ENCODE assay signal across 8 mouse cellular contexts in genomic region chr9:31212500-31213008, GRCm38 (mm10). TPM values are rescaled to one million over a fixed set of nuclear protein-coding genes. Genes with fewer than 3 reads are reported as not detected.
DNase-seq lines count a peak whose midpoint lies in the region; ATAC-seq and TF ChIP-seq lines count a peak whose summit lies in the region.

No protein-coding gene starts in this region.

- no peaks in the 10 kb centered on the region for H3K36me3 ChIP-seq in heart, embryonic 13.5 days
- no peaks in the 10 kb centered on the region for H3K36me3 ChIP-seq in ES-Bruce4 (ENCODE audit: control insufficient read depth, insufficient read depth, low read length, poor library complexity, severe bottlenecking)
- H3K36me3 ChIP-seq in hindbrain, embryonic 15.5 days, result no peaks in the 10 kb centered on the region
- no peaks in the 10 kb centered on the region for H3K36me3 ChIP-seq in liver, postnatal 0 days (replicated peaks; ENCODE audit: insufficient read depth, low read length)

- peak overlapping the region; percentile 82 for H3K27ac ChIP-seq in heart, embryonic 13.5 days (replicated peaks)
- peak overlapping the region; percentile 10; the same call in 1 of the 2 replicates for H3K27ac ChIP-seq in ES-Bruce4 (ENCODE audit: insufficient read depth, low read length)
- H3K27ac ChIP-seq in hindbrain, embryonic 15.5 days (replicated peaks), result peak overlapping the region; percentile 89
- peak overlapping the region; percentile 46; the same call in 1 of the 2 replicates for H3K27ac ChIP-seq in liver, postnatal 0 days (ENCODE audit: low read depth)

- no peaks in the 10 kb centered on the region for H3K27me3 ChIP-seq in heart, embryonic 13.5 days (replicated peaks)
- H3K27me3 ChIP-seq in ES-Bruce4 (ENCODE audit: control insufficient read depth, insufficient read depth, low read length, poor library complexity, severe bottlenecking), result no peaks in the 10 kb centered on the region
- no peaks in the 10 kb centered on the region for H3K27me3 ChIP-seq in hindbrain, embryonic 15.5 days
- H3K27me3 ChIP-seq in liver, postnatal 0 days (ENCODE audit: insufficient read depth, low read length), result no peaks in the 10 kb centered on the region

- DNase-seq in heart, postnatal 4 days, result no peak
- DNase-seq in cerebellum, postnatal 14 days, result peak; percentile 41 to 42
- DNase-seq in liver, postnatal 0 days, result no peak
- DNase-seq in T-cell, adult 2 months (ENCODE audit: low spot score), result no peak
- no peak for DNase-seq in spleen, postnatal 14 days (ENCODE audit: low spot score in 2 of 2)

- H3K4me1 ChIP-seq in heart, embryonic 13.5 days, result peaks cover 36% of the 10 kb centered on the region
- H3K4me1 ChIP-seq in ES-Bruce4 (ENCODE audit: control insufficient read depth, insufficient read depth, low read length), result no peaks in the 10 kb centered on the region
- H3K4me1 ChIP-seq in hindbrain, embryonic 15.5 days (replicated peaks), result peaks cover 41% of the 10 kb centered on the region
- H3K4me1 ChIP-seq in liver, postnatal 0 days (ENCODE audit: insufficient read depth), result peaks cover 19% of the 10 kb centered on the region; the same call in 1 of the 2 replicates

- TF ChIP-seq POLR2A in ES-Bruce4 (IDR thresholded peaks at IDR 0.05; ENCODE audit: insufficient read depth, low read length), result no peak

- TF ChIP-seq CTCF in ES-Bruce4 (IDR thresholded peaks at IDR 0.05; ENCODE audit: low read depth, low read length), result no peak
- TF ChIP-seq CTCF in liver, postnatal 0 days (IDR thresholded peaks at IDR 0.05; ENCODE audit: low read depth), result no peak

- no peaks in the 10 kb centered on the region for H3K9me3 ChIP-seq in heart, embryonic 13.5 days
- H3K9me3 ChIP-seq in ES-Bruce4 (replicated peaks; ENCODE audit: control insufficient read depth, insufficient read depth, low read length, poor library complexity, severe bottlenecking), result no peaks in the 10 kb centered on the region
- H3K9me3 ChIP-seq in hindbrain, embryonic 15.5 days, result no peaks in the 10 kb centered on the region
- no peaks in the 10 kb centered on the region for H3K9me3 ChIP-seq in liver, postnatal 0 days (ENCODE audit: low read length)

- peak overlapping the region; percentile 89 for H3K9ac ChIP-seq in heart, embryonic 13.5 days
- peak overlapping the region; percentile 74 for H3K9ac ChIP-seq in ES-Bruce4 (ENCODE audit: low read depth, poor library complexity, severe bottlenecking)
- peak overlapping the region; percentile 51 for H3K9ac ChIP-seq in hindbrain, embryonic 15.5 days
- peak overlapping the region; percentile 91 for H3K9ac ChIP-seq in liver, postnatal 0 days (replicated peaks)

- peak overlapping the region; percentile 92 for H3K4me3 ChIP-seq in heart, embryonic 13.5 days
- H3K4me3 ChIP-seq in ES-Bruce4 (ENCODE audit: low read depth, low read length), result peak overlapping the region; percentile 93
- H3K4me3 ChIP-seq in hindbrain, embryonic 15.5 days, result peak overlapping the region; percentile 77
- H3K4me3 ChIP-seq in liver, postnatal 0 days (ENCODE audit: low read depth, low read length), result peak overlapping the region; percentile 99

- no peak for TF ChIP-seq EP300 in ES-Bruce4 (IDR thresholded peaks at IDR 0.05; ENCODE audit: insufficient read depth, low read depth, low read length)
- TF ChIP-seq EP300 in liver, postnatal 0 days (IDR thresholded peaks at IDR 0.05; ENCODE audit: low read depth), result no peak

- peak overlapping the region; percentile 96 for H3K4me2 ChIP-seq in heart, embryonic 13.5 days
- H3K4me2 ChIP-seq in hindbrain, embryonic 15.5 days, result peak overlapping the region; percentile 90
- peak overlapping the region; percentile 97 for H3K4me2 ChIP-seq in liver, postnatal 0 days (ENCODE audit: low read depth, low read length)

- WGBS in heart, embryonic 13.5 days, result 38% methylated on average over 12 of the region's 12 CpGs
- 10% methylated on average over 12 of the region's 12 CpGs for WGBS in hindbrain, embryonic 15.5 days
- WGBS in liver, postnatal 0 days (ENCODE audit: insufficient replicate concordance), result 49% methylated on average over 12 of the region's 12 CpGs

- ATAC-seq in heart, embryonic 13.5 days (ENCODE audit: extremely low read depth, insufficient number of reproducible peaks, low FRiP score, low TSS enrichment), result no peak
- no peak for ATAC-seq in hindbrain, embryonic 15.5 days (ENCODE audit: low FRiP score, low read depth)
- no peak for ATAC-seq in liver, postnatal 0 days

RNA-seq across cellular contexts. Expression of gene Aplp2, which starts 0.9 kb away (rescaled TPM):
- polyA plus RNA-seq in heart, embryonic 13.5 days (2015; fragmentation: Nextera tagmentation; extraction: Ambion mirVana), result 292 and 311 TPM in 2 replicates
- total RNA-seq in heart, postnatal 4 days (2021), result 100 to 1,000 TPM; 311 to 312 TPM
- 307 and 317 TPM in 2 replicates for polyA plus RNA-seq in ES-Bruce4 (2011; ENCODE audit: insufficient read depth, insufficient read length, low read depth, missing spikeins)
- polyA plus RNA-seq in hindbrain, embryonic 15.5 days (2015; fragmentation: Nextera tagmentation; extraction: Ambion mirVana), result 374 and 412 TPM in 2 replicates
- 167 and 178 TPM in 2 replicates for polyA plus RNA-seq in liver, postnatal 0 days (2015; fragmentation: Nextera tagmentation; extraction: Ambion mirVana)

Comparison
In these comparisons a context has a peak if more than half of its experiments do, and no peak if none do; other contexts are left out.
1. H3K27ac ChIP-seq: peak in every context shown above with its lines; median percentile 89 in hindbrain, embryonic 15.5 days; 82 in heart, embryonic 13.5 days; 46 in liver, postnatal 0 days; 10 in ES-Bruce4.
2. DNase-seq: peak in cerebellum, postnatal 14 days (2 of 2); none in heart, postnatal 4 days (single experiment), liver, postnatal 0 days (single experiment), T-cell, adult 2 months (single experiment) and spleen, postnatal 14 days (0 of 2).
3. Peak in every context shown above with its lines, with median percentiles within 50 percentile points of each other: H3K4me2 ChIP-seq, H3K4me3 ChIP-seq and H3K9ac ChIP-seq.